Mouse (Mus musculus): ENCODE data around the gene Pa2g4. TPM values are rescaled to one million over a fixed set of nuclear protein-coding genes. Genes with fewer than 3 reads are reported as not detected.

Pa2g4 gene
- polyA plus RNA-seq, 1 experiment from 2014 or later: 207 TPM

DNA sequence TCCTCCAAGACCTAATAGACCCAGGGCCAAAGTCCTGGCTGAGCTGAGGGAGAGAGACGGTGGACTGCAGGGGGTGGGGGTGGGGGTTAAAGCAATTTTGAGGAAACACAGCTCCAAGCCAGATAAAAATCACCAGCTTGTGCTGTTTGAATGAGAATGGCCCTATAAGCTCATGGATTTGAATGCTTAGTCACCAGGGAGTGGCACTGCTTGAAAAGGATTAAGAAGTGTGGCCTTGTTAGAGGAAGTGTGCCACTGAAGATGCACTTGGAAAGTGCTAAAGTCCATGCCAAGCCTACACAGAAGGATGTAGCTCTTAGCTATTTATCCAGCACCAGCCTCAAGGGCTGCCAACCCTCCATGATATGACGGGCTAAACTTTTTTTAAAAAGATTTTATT is 30.6 kb downstream of the Pa2g4 start:
- Histone ChIP-seq H3K4me3 (replicated peaks) (no peak overlapping the region), H3K36me3 (no peaks in the 10 kb centered on the region), H3K4me2 (no peak overlapping the region), H3K4me1 (replicated peaks) (peaks cover 21% of the 10 kb centered on the region), H3K9me3 (replicated peaks) (no peaks in the 10 kb centered on the region), H3K27ac (no peak overlapping the region), H3K27me3 (no peaks in the 10 kb centered on the region; the same call in 1 of the 2 replicates), H3K9ac (no peak overlapping the region)
- ATAC-seq (ENCODE audit: low read depth): no peak
- 73% methylated on average over 2 of the region's 2 CpGs for WGBS (ENCODE audit: insufficient replicate concordance)
- no peak for DNase-seq

GRCm38 (mm10) chr10:128526366-128527356 is 39.1 kb downstream of the Pa2g4 start:
- Histone ChIP-seq H3K9ac (peak overlapping the region; percentile 71), H3K4me3 (replicated peaks) (peak overlapping the region; percentile 87), H3K4me1 (replicated peaks) (peaks cover 34% of the 10 kb centered on the region), H3K4me2 (peak overlapping the region; percentile 100), H3K36me3 (peaks cover under 1% of the 10 kb centered on the region), H3K27me3 (0 out of 2 replicates have a peak, but pooled peaks cover 3% of the 10 kb centered on the region), H3K27ac (peak overlapping the region; percentile 76), H3K9me3 (replicated peaks) (no peaks in the 10 kb centered on the region)
- WGBS (ENCODE audit: insufficient replicate concordance): 22% methylated on average over 28 of the region's 28 CpGs
- no peak for DNase-seq
- peak; percentile 25; the same call in 1 of the 2 replicates for ATAC-seq (ENCODE audit: low read depth)

DNA sequence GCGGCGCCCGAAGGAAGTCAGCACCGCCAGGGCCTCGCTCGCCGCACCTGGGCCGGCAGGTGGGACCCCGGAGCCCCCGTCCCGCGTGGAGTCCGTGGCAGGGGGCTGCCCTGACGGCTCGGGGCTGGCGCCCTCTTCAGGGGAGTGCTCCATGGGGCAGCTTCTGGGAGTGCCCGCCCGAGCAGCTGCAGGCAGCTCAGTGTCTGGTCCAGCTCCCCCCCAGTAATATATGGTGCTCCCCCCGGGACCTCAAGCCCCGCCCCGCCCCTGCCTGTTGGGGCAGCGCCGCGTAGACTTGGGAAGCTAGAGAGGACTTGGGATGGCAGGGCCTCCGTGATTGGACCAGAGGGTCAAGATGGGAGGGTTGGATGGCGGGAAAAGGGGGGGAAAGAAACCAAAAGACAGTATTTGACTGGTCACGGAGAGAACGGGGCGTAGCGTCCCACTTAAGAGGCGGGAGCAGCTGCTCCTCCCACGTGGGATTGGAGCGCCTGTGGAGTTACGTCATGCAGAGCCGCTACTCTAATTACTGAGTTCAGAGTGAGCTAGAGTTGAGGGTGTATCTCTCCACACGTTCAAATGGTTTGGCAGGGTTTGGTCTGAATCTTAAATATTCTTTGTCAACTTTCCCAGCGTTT is 40.0 kb downstream of the Pa2g4 start, which contains the start of gene Esyt1:
Esyt1 (minus strand) TSS at position 201 of the 638 bp plus-strand sequence.
- Histone ChIP-seq H3K4me3 (replicated peaks) (peak within 1 kb of the TSS; percentile 87), H3K27ac (peak within 1 kb of the TSS; percentile 93), H3K4me1 (replicated peaks) (peaks cover 34% of the 10 kb centered on the region), H3K4me2 (peak within 1 kb of the TSS; percentile 100), H3K9me3 (replicated peaks) (no peaks in the 10 kb centered on the region), H3K9ac (peak within 1 kb of the TSS; percentile 91), H3K36me3 (peaks cover 10% of the 10 kb centered on the region), H3K27me3 (0 out of 2 replicates have a peak, but pooled peaks cover 3% of the 10 kb centered on the region)
- WGBS (ENCODE audit: insufficient replicate concordance): under 1% methylated on average over 37 of the region's 37 CpGs
- ATAC-seq (ENCODE audit: low read depth) (peak; percentile 96), DNase-seq (peak; percentile 95)

DNA sequence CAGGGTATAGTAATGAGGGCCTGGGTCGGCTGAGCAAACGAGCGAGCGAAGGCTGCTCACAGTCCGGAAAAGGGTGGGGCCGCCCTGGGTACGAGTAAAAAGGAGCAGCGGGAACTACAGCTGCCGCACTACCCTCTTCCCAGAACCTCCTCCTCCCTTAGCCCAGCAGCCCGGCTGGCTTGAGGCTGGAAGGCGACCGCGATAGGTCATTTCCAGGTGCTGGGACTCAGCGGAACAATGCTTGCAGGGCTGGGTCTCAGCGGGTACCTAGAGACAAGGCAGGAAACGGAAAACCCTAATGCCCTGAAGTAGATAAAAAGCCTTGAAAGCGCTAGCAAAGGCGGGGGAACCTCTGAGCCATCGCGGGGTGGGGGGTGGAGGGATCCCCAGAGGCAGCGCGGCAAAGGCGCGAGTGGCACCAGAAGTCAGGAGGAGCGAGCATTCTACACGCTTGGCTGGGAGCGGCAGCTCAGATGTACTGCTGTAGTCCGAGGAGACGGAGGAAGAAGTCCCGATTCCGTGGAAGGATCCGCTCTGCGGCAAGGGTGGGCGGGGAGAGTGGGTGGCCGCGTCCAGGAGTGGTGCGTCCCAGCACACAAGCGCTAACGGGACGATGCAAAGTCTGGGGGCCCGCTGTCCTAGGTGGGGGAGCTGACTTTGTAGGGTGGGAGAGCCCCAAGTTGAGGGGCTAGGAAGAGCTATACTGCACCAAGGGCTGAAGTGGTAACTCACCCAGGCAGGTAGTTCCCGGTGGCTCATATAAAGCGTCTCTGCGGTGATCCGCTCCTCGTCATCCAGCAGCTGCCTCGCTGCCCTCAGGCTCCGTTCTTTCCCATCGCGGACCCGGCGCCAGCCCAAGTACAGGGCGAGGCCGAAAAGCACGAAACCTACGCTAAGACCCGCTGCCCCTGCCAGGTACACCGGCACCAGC is 40.8 kb downstream of the Pa2g4 start:
- 1% methylated on average over 58 of the region's 58 CpGs for WGBS (ENCODE audit: insufficient replicate concordance)
- peak overlapping the region; percentile 100 for H3K4me2 ChIP-seq
- H3K27me3 ChIP-seq: 0 out of 2 replicates have a peak, but pooled peaks cover 3% of the 10 kb centered on the region
- peaks cover 17% of the 10 kb centered on the region for H3K36me3 ChIP-seq
- DNase-seq: no peak
- H3K4me3 ChIP-seq (replicated peaks): peak overlapping the region; percentile 87
- peak; percentile 18 for ATAC-seq (ENCODE audit: low read depth)
- no peaks in the 10 kb centered on the region for H3K9me3 ChIP-seq (replicated peaks)
- peak overlapping the region; percentile 93 for H3K27ac ChIP-seq
- peak overlapping the region; percentile 91 for H3K9ac ChIP-seq
- H3K4me1 ChIP-seq (replicated peaks): peaks cover 34% of the 10 kb centered on the region

- DNase-seq (no peak), ATAC-seq (ENCODE audit: low read depth) (no peak)
- peak overlapping the region; percentile 93 for H3K27ac ChIP-seq
- H3K4me1 ChIP-seq (replicated peaks): peaks cover 34% of the 10 kb centered on the region
- peak overlapping the region; percentile 100 for H3K4me2 ChIP-seq
- H3K4me3 ChIP-seq (replicated peaks): peak overlapping the region; percentile 87
- WGBS (ENCODE audit: insufficient replicate concordance): 20% methylated on average over 11 of the region's 11 CpGs
- peaks cover 24% of the 10 kb centered on the region for H3K36me3 ChIP-seq
- H3K27me3 ChIP-seq: 0 out of 2 replicates have a peak, but pooled peaks cover 3% of the 10 kb centered on the region
- no peaks in the 10 kb centered on the region for H3K9me3 ChIP-seq (replicated peaks)
- H3K9ac ChIP-seq: peak overlapping the region; percentile 91
Observed at GRCm38 (mm10) chr10:128524111-128524731, 41.6 kb downstream of the Pa2g4 start.

DNA sequence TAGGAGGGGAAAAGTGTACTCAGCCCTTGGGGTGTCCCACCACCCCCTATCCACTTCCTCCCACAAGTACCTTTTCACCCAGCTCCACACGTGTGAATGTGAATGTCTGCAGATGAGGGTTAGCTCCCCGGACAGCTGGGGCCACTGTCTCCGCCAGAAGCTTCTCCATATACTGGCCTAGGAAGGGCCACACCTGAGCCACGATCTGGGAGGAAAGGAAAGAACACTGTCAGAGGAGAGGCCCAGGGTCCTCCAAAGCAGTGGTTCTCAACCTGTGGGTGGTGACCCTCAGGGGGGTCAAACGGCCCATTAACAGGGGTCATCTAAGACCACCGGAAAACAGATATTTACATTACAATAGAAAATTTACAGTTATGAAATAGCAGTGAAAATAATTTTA is 43.4 kb downstream of the Pa2g4 start:
- no peaks in the 10 kb centered on the region for H3K9me3 ChIP-seq (replicated peaks)
- no peak overlapping the region for H3K4me2 ChIP-seq
- peaks cover 34% of the 10 kb centered on the region for H3K36me3 ChIP-seq
- no peak for ATAC-seq (ENCODE audit: low read depth)
- 0 out of 2 replicates have a peak, but pooled peaks cover 3% of the 10 kb centered on the region for H3K27me3 ChIP-seq
- no peak overlapping the region for H3K9ac ChIP-seq
- H3K4me3 ChIP-seq (replicated peaks): no peak overlapping the region
- H3K4me1 ChIP-seq (replicated peaks): peaks cover 40% of the 10 kb centered on the region
- DNase-seq: no peak
- 73% methylated on average over 6 of the region's 6 CpGs for WGBS (ENCODE audit: insufficient replicate concordance)
- no peak overlapping the region for H3K27ac ChIP-seq

GRCm38 (mm10) chr10:128520591-128520990 is 45.2 kb downstream of the Pa2g4 start:
- no peak overlapping the region for H3K4me2 ChIP-seq
- DNase-seq (no peak), ATAC-seq (ENCODE audit: low read depth) (no peak)
- 0 out of 2 replicates have a peak, but pooled peaks cover 3% of the 10 kb centered on the region for H3K27me3 ChIP-seq
- peaks cover 47% of the 10 kb centered on the region for H3K36me3 ChIP-seq
- WGBS (ENCODE audit: insufficient replicate concordance): 85% methylated on average over 16 of the region's 16 CpGs
- H3K4me1 ChIP-seq (replicated peaks): peaks cover 45% of the 10 kb centered on the region
- no peak overlapping the region for H3K27ac ChIP-seq
- no peak overlapping the region for H3K9ac ChIP-seq
- H3K9me3 ChIP-seq (replicated peaks): no peaks in the 10 kb centered on the region
- no peak overlapping the region for H3K4me3 ChIP-seq (replicated peaks)

- ATAC-seq (ENCODE audit: low read depth): no peak
- Histone ChIP-seq H3K9ac (no peak overlapping the region), H3K4me1 (replicated peaks) (peaks cover 36% of the 10 kb centered on the region), H3K27ac (no peak overlapping the region), H3K36me3 (peaks cover 56% of the 10 kb centered on the region), H3K4me3 (replicated peaks) (no peak overlapping the region), H3K27me3 (0 out of 2 replicates have a peak, but pooled peaks cover under 1% of the 10 kb centered on the region), H3K4me2 (no peak overlapping the region), H3K9me3 (replicated peaks) (no peaks in the 10 kb centered on the region)
- WGBS (ENCODE audit: insufficient replicate concordance): 74% methylated on average over 7 of the region's 7 CpGs
- no peak for DNase-seq
Observed at GRCm38 (mm10) chr10:128518833-128519232, 47.0 kb downstream of the Pa2g4 start.

DNA sequence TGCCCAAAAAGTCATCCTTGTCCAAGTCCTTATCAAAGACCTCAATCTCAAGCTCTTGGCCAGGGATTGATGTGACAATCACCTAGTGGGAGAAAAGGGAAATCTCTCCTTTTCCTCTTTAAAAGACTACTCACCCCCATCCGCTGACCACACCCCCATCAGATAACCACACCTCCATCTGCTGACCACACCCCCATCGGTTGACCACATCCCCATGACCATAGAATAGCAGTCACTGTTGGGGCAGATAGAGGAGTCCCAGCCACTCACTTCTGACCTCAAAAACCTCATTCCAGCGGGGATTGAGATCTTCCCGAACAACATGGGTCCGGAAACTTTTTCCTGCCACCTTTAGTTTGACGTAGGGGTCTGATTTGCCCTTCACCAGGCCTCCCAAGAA is 49.1 kb downstream of the Pa2g4 start:
- Histone ChIP-seq H3K27me3 (no peaks in the 10 kb centered on the region), H3K27ac (no peak overlapping the region), H3K4me1 (replicated peaks) (peaks cover 35% of the 10 kb centered on the region), H3K4me2 (no peak overlapping the region), H3K4me3 (replicated peaks) (no peak overlapping the region), H3K9me3 (replicated peaks) (no peaks in the 10 kb centered on the region), H3K36me3 (peaks cover 69% of the 10 kb centered on the region), H3K9ac (0 out of 2 replicates have a peak overlapping the region, but pooled peaks have one; percentile 22)
- ATAC-seq (ENCODE audit: low read depth) (no peak), DNase-seq (no peak)
- WGBS (ENCODE audit: insufficient replicate concordance): 15% methylated on average over 6 of the region's 6 CpGs

DNA sequence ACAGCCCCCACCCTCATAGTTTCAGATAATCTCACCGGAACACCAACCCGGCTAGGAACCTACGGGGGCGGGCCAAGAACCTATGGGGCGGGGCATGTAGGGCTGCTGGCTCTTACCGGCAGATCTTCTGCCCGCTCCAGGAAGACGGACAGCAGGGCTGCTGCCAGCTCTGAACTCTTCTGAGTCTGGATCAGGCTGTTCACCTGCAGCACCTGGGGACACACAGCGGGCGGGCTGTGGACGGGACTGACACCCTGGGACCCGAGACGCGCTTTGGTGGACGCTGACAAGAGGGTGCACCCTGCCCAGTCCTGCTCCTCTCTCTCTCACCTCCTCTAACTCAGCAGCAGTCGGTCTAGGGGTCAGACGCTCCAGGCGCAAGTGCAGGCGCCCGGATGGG is 49.8 kb downstream of the Pa2g4 start:
- Histone ChIP-seq H3K9me3 (replicated peaks) (no peaks in the 10 kb centered on the region), H3K4me2 (peak overlapping the region; percentile 45), H3K27ac (no peak overlapping the region), H3K36me3 (peaks cover 69% of the 10 kb centered on the region), H3K4me3 (replicated peaks) (0 out of 2 replicates have a peak overlapping the region, but pooled peaks have one; percentile 8), H3K9ac (no peak overlapping the region; the same call in 1 of the 2 replicates), H3K4me1 (replicated peaks) (peaks cover 41% of the 10 kb centered on the region), H3K27me3 (no peaks in the 10 kb centered on the region)
- ATAC-seq (ENCODE audit: low read depth) (peak; percentile 50; the same call in 1 of the 2 replicates), DNase-seq (peak; percentile 60)
- 62% methylated on average over 20 of the region's 20 CpGs for WGBS (ENCODE audit: insufficient replicate concordance)

Measured in liver, embryonic 13.5 days (tissue).